8 mouse cellular contexts compared by ENCODE assay signal in genomic region chr13:17695898-17696580, GRCm38 (mm10). TPM values are rescaled to one million over a fixed set of nuclear protein-coding genes. Genes with fewer than 3 reads are reported as not detected.
A peak's percentile ranks its signal among the peaks of the same experiment; 100 is the strongest.
DNase-seq lines count a peak whose midpoint lies in the region; ATAC-seq and TF ChIP-seq lines count a peak whose summit lies in the region.

No protein-coding gene starts in this region.

- peak overlapping the region; percentile 64 for H3K4me3 ChIP-seq in cerebellum, adult 2 months (replicated peaks; ENCODE audit: insufficient read depth, low read depth, low read length)
- peak overlapping the region; percentile 60 for H3K4me3 ChIP-seq in thymus, adult 2 months (ENCODE audit: control insufficient read depth, insufficient read depth, low read length)
- peak overlapping the region; percentile 83 for H3K4me3 ChIP-seq in limb, embryonic 11.5 days (ENCODE audit: low read depth, low read length)
- H3K4me3 ChIP-seq in stomach, embryonic 14.5 days (ENCODE audit: low read depth, low read length), result peak overlapping the region; percentile 82

- no peak for TF ChIP-seq CTCF in cerebellum, adult 2 months (IDR thresholded peaks at IDR 0.05; ENCODE audit: borderline replicate concordance, insufficient read depth, low read depth, low read length)
- TF ChIP-seq CTCF in thymus, adult 2 months (IDR thresholded peaks at IDR 0.05; ENCODE audit: borderline replicate concordance, control insufficient read depth, extremely low read depth, insufficient read depth, low read length, poor library complexity), result no peak

- no peaks in the 10 kb centered on the region for H3K27me3 ChIP-seq in cerebellum, adult 2 months (ENCODE audit: control insufficient read depth, insufficient read depth, low read length)
- H3K27me3 ChIP-seq in thymus, adult 2 months (ENCODE audit: control insufficient read depth, insufficient read depth, low read length), result no peaks in the 10 kb centered on the region
- no peaks in the 10 kb centered on the region for H3K27me3 ChIP-seq in limb, embryonic 11.5 days (ENCODE audit: control insufficient read depth, insufficient read depth, low read length)
- H3K27me3 ChIP-seq in stomach, embryonic 14.5 days (ENCODE audit: control insufficient read depth, insufficient read depth, low read length), result no peaks in the 10 kb centered on the region

- H3K27ac ChIP-seq in cerebellum, adult 2 months (ENCODE audit: insufficient read depth, low read length), result no peak overlapping the region
- peak overlapping the region; percentile 91 for H3K27ac ChIP-seq in thymus, adult 2 months (ENCODE audit: control insufficient read depth, insufficient read depth, low read length)
- no peak overlapping the region for H3K27ac ChIP-seq in limb, embryonic 11.5 days (replicated peaks; ENCODE audit: low read depth, low read length)
- H3K27ac ChIP-seq in stomach, embryonic 14.5 days (ENCODE audit: low read length), result peak overlapping the region; percentile 94

- 0 out of 2 replicates have a peak, but pooled peaks cover 2% of the 10 kb centered on the region for H3K4me1 ChIP-seq in cerebellum, adult 2 months (ENCODE audit: control insufficient read depth, insufficient read depth, low read length)
- H3K4me1 ChIP-seq in thymus, adult 2 months (replicated peaks; ENCODE audit: control insufficient read depth, insufficient read depth, low read length), result no peaks in the 10 kb centered on the region
- H3K4me1 ChIP-seq in limb, embryonic 11.5 days (ENCODE audit: control insufficient read depth, insufficient read depth, low read length), result no peaks in the 10 kb centered on the region
- 0 out of 2 replicates have a peak, but pooled peaks cover 5% of the 10 kb centered on the region for H3K4me1 ChIP-seq in stomach, embryonic 14.5 days (ENCODE audit: control insufficient read depth, insufficient read depth, low read length)

- H3K4me2 ChIP-seq in limb, embryonic 11.5 days (ENCODE audit: low read depth, severe bottlenecking), result peak overlapping the region; percentile 65
- H3K4me2 ChIP-seq in stomach, embryonic 14.5 days (replicated peaks; ENCODE audit: low read depth, low read length), result peak overlapping the region; percentile 64

- H3K36me3 ChIP-seq in thymus, adult 2 months (ENCODE audit: control insufficient read depth, insufficient read depth, low read length), result 0 out of 2 replicates have a peak, but pooled peaks cover 3% of the 10 kb centered on the region
- no peaks in the 10 kb centered on the region for H3K36me3 ChIP-seq in limb, embryonic 11.5 days (ENCODE audit: control insufficient read depth, insufficient read depth, low read length)
- no peaks in the 10 kb centered on the region; the same call in none of the 2 replicates for H3K36me3 ChIP-seq in stomach, embryonic 14.5 days (ENCODE audit: control insufficient read depth, insufficient read depth, low read length)

- 17% methylated on average over 7 of the region's 7 CpGs for WGBS in cerebellum, adult 2 months
- under 1% methylated on average over 7 of the region's 7 CpGs for WGBS in thymus, adult 2 months
- WGBS in limb, embryonic 11.5 days, result 17% methylated on average over 7 of the region's 7 CpGs
- WGBS in stomach, embryonic 14.5 days, result 10% methylated on average over 7 of the region's 7 CpGs

- H3K9me3 ChIP-seq in limb, embryonic 11.5 days (ENCODE audit: control insufficient read depth, low read length), result no peaks in the 10 kb centered on the region
- no peaks in the 10 kb centered on the region for H3K9me3 ChIP-seq in stomach, embryonic 14.5 days (ENCODE audit: control insufficient read depth, low read depth, low read length)

- TF ChIP-seq POLR2A in cerebellum, adult 2 months (IDR thresholded peaks at IDR 0.05; ENCODE audit: borderline replicate concordance, insufficient read depth, low read length), result no peak
- no peak for TF ChIP-seq POLR2A in thymus, adult 2 months (IDR thresholded peaks at IDR 0.05; ENCODE audit: control insufficient read depth, extremely low read depth, insufficient read depth, low read length, poor library complexity)

- DNase-seq in cerebellum, adult 2 months, result no peak
- DNase-seq in cerebellum, postnatal 14 days, result no peak
- no peak for DNase-seq in thymus, adult 2 months
- DNase-seq in thymus, postnatal 10 days (ENCODE audit: low spot score in 2 of 2), result no peak
- no peak for DNase-seq in limb, embryonic 11.5 days (ENCODE audit: low spot score)
- DNase-seq in layer of hippocampus, postnatal 25 days (ENCODE audit: extremely low spot score in 1 of 2, low spot score in 1 of 2), result no peak

- H3K9ac ChIP-seq in limb, embryonic 11.5 days (ENCODE audit: low read length), result peak overlapping the region; percentile 91
- H3K9ac ChIP-seq in stomach, embryonic 14.5 days (replicated peaks; ENCODE audit: low read depth, low read length), result peak overlapping the region; percentile 87

- ATAC-seq in limb, embryonic 11.5 days (ENCODE audit: insufficient number of reproducible peaks, low FRiP score, low TSS enrichment, low read depth), result no peak
- ATAC-seq in stomach, embryonic 14.5 days (ENCODE audit: insufficient number of reproducible peaks, insufficient read depth, low FRiP score, low read depth), result no peak
- ATAC-seq in megakaryocyte-erythroid progenitor cell, adult 5-6 weeks (replicated peaks; ENCODE audit: low FRiP score, low TSS enrichment, poor library complexity, severe bottlenecking), result no peak

RNA-seq across cellular contexts. Expression of gene Sugct, which starts 0.7 kb away (rescaled TPM):
- 4.3 and 4.7 TPM in 2 replicates for polyA plus RNA-seq in cerebellum, adult 2 months (2012; rRNA removed)
- 0.50 and 1.00 TPM in 2 replicates for polyA plus RNA-seq in thymus, adult 2 months (2012; rRNA removed)
- polyA plus RNA-seq in limb, embryonic 11.5 days (2014; fragmentation: Nextera tagmentation; extraction: Ambion mirVana), result 2.4 and 3.9 TPM in 2 replicates
- polyA plus RNA-seq in stomach, embryonic 14.5 days (2014; fragmentation: Nextera tagmentation; extraction: Ambion mirVana), result 4.7 and 5.9 TPM in 2 replicates
- 1 to 10 TPM; 1.6 to 1.7 TPM for total RNA-seq in layer of hippocampus, postnatal 25 days (2021)
- 2.2 TPM in 1 of 2 replicates, not detected in the other for total RNA-seq in megakaryocyte-erythroid progenitor cell, adult 5-6 weeks (2014; fragmentation: Nextera tagmentation)
- 1.1 TPM in 1 of 2 replicates, not detected in the other for total RNA-seq in megakaryocyte-erythroid progenitor cell, adult 5-6 weeks (2017)

RNA-seq across cellular contexts. Expression of gene Mplkip, which starts 1.0 kb away (rescaled TPM):
- polyA plus RNA-seq in cerebellum, adult 2 months (2012; rRNA removed), result 7.5 and 7.8 TPM in 2 replicates
- 33.9 and 41.3 TPM in 2 replicates for polyA plus RNA-seq in thymus, adult 2 months (2012; rRNA removed)
- polyA plus RNA-seq in limb, embryonic 11.5 days (2014; fragmentation: Nextera tagmentation; extraction: Ambion mirVana), result 46.7 and 56.5 TPM in 2 replicates
- 61.0 and 61.3 TPM in 2 replicates for polyA plus RNA-seq in stomach, embryonic 14.5 days (2014; fragmentation: Nextera tagmentation; extraction: Ambion mirVana)
- total RNA-seq in layer of hippocampus, postnatal 25 days (2021), result 10 to 100 TPM; 13.1 to 18.8 TPM
- total RNA-seq in megakaryocyte-erythroid progenitor cell, adult 5-6 weeks (2014; fragmentation: Nextera tagmentation), result 46.3 and 59.2 TPM in 2 replicates
- 34.0 and 49.9 TPM in 2 replicates for total RNA-seq in megakaryocyte-erythroid progenitor cell, adult 5-6 weeks (2017)

Comparison
In these comparisons a context has a peak if more than half of its experiments do, and no peak if none do; other contexts are left out.
1. H3K27ac ChIP-seq: peak in thymus, adult 2 months (single experiment) and stomach, embryonic 14.5 days (single experiment); none in cerebellum, adult 2 months (single experiment) and limb, embryonic 11.5 days (single experiment).
2. Peak in every context shown above with its lines, with median percentiles within 50 percentile points of each other: H3K4me3 ChIP-seq.